Mouse (Mus musculus) spleen, adult 2 months (tissue): ENCODE results near the gene Ercc8.

Experiments
- CTCF ChIP-seq: fragments of 200-500 bp; IDR thresholded peaks from 2 replicates; pipeline ENCODE4 v1.5.1; 2011; ENCODE audit warnings: mild to moderate bottlenecking, inconsistent platforms; ENCODE audit not compliant: insufficient read depth, insufficient read length, insufficient replicate concordance; ENCODE audit errors: extremely low read depth
- POLR2A ChIP-seq: fragments of 200-500 bp; IDR thresholded peaks from 2 replicates; pipeline ENCODE4 v1.6.1; 2011; ENCODE audit warnings: low read depth, low read length, inconsistent platforms

DNA sequence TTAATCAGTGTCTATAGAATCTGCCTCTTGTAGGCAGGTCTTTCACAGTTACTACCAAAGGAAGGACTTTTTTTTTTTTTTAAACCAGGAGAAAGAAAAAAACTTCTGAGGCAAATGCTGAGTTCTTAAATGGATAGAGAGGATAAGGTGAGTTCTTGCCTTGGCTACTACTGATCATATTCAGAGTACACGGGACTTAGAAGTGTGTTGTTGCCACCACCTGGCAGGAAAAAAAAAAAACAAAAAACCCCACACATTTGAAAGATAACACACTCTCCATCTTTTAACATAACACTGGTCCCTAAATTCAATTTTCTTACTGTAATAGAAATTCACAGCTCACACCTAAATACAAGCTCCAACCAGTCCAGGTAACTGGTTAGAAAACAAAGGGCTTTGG is 30.6 kb upstream of the Ercc8 start:
- TF ChIP-seq CTCF (no peak), POLR2A (no peak)
